Mouse (Mus musculus): Measurements from ENCODE around the gene Prmt2. TPM values are rescaled to one million over a fixed set of nuclear protein-coding genes. Genes with fewer than 3 reads are reported as not detected.

Gene Prmt2
- polyA plus RNA-seq, 1 experiment, result 52.4 TPM

DNA sequence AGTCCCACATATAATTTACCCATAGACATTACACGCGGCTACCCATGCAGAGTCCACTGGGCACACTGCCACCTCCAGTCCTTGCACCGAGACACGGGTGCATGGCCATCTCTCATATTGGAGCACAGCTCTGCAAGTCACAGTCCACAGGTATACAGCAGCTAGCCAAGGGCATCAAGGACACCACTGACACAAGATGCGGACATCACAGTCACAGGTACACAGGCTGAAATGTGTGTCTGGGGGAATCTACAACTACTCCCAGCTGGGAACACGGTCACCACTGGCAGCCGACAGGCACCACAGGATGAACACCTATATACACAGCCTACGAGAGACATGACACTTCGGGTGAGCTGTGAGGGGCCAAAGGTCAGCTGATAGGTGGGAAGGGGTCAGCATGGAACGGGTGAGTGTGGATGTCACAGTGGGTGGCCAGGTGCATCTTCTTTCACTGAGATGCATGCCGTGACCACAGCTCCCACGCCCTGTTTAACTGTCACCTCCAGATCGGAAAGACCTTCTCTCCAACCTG lies 30.3 kb downstream of the Prmt2 start:
- TF ChIP-seq MYOG (IDR thresholded peaks at IDR 0.05; ENCODE audit: control insufficient read depth in 1 of 3, insufficient read depth in 1 of 3, insufficient read length in 2 of 3, low read depth in 2 of 3) (no peak), USF1 (IDR thresholded peaks at IDR 0.05; ENCODE audit: low read depth) (no peak), POLR2A (IDR thresholded peaks at IDR 0.05; ENCODE audit: insufficient read length, low read depth) (no peak), SRF (IDR thresholded peaks at IDR 0.05; ENCODE audit: control insufficient read depth, insufficient read length, low read depth) (no peak), MAX (IDR thresholded peaks at IDR 0.05; ENCODE audit: low read depth) (no peak), TCF12 (IDR thresholded peaks at IDR 0.05; ENCODE audit: insufficient read depth, poor library complexity, severe bottlenecking) (no peak), TCF3 (IDR thresholded peaks at IDR 0.05; ENCODE audit: insufficient read length, low read depth) (no peak), E2F4 (IDR thresholded peaks at IDR 0.05; ENCODE audit: insufficient read depth) (no peak), CEBPB (IDR thresholded peaks at IDR 0.05; ENCODE audit: insufficient read depth, poor library complexity, severe bottlenecking) (no peak), POLR2AphosphoS2 (IDR thresholded peaks at IDR 0.05; ENCODE audit: insufficient read length, low read depth) (no peak), REST (IDR thresholded peaks at IDR 0.05; ENCODE audit: insufficient read depth, insufficient read length) (no peak), MYOD1 (IDR thresholded peaks at IDR 0.05; ENCODE audit: control insufficient read depth in 1 of 3, insufficient read length in 2 of 3, low read depth in 2 of 3) (no peak)
- H3K4me2 ChIP-seq (ENCODE audit: low read depth), result no peak overlapping the region
- H3K36me3 ChIP-seq (ENCODE audit: control insufficient read depth, insufficient read depth), result peaks cover 12% of the 10 kb centered on the region
- H3K27me3 ChIP-seq (ENCODE audit: control insufficient read depth, insufficient read depth, insufficient read length), result no peaks in the 10 kb centered on the region
- H3K4me3 ChIP-seq, result no peak overlapping the region
- no peaks in the 10 kb centered on the region for H3K79me2 ChIP-seq (ENCODE audit: control insufficient read depth, insufficient read depth)
- H3ac ChIP-seq (ENCODE audit: control insufficient read depth, insufficient read length), result no peak overlapping the region

DNA sequence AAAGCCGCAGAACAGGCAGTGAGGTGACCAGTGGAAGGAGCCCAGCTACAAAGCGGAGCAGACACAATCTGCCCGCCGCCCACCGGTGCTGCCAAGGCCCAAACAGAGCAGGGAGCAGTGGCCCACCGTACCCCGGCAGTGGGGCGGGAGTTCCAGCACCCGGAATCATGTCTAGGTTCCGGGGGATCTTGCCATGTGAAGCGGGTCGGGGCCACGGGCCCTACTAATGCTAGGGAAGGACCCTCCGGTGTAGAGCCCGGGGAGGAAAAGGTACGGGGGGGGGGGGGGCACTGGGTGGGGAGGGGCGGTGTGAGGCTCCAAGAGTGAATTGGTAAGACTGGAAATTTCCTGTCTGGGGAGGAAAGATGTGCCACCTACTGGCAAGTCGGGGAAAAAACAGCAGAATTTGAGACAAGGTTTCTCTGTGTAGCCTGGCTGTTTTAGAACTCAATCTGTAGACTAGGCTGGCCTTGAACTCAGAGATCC lies 33.8 kb downstream of the Prmt2 start:
- Histone ChIP-seq H3K4me3 (no peak overlapping the region), H3K27me3 (ENCODE audit: control insufficient read depth, insufficient read depth, insufficient read length) (no peaks in the 10 kb centered on the region), H3K4me2 (ENCODE audit: low read depth) (no peak overlapping the region), H3ac (ENCODE audit: control insufficient read depth, insufficient read length) (no peak overlapping the region), H3K36me3 (ENCODE audit: control insufficient read depth, insufficient read depth) (peaks cover 4% of the 10 kb centered on the region), H3K79me2 (ENCODE audit: control insufficient read depth, insufficient read depth) (no peaks in the 10 kb centered on the region)
- TF ChIP-seq MAX (IDR thresholded peaks at IDR 0.05; ENCODE audit: low read depth), result no peak
- no peak for TF ChIP-seq POLR2A (IDR thresholded peaks at IDR 0.05; ENCODE audit: insufficient read length, low read depth)
- no peak for TF ChIP-seq REST (IDR thresholded peaks at IDR 0.05; ENCODE audit: insufficient read depth, insufficient read length)
- TF ChIP-seq POLR2AphosphoS2 (IDR thresholded peaks at IDR 0.05; ENCODE audit: insufficient read length, low read depth), result no peak
- no peak for TF ChIP-seq CEBPB (IDR thresholded peaks at IDR 0.05; ENCODE audit: insufficient read depth, poor library complexity, severe bottlenecking)
- TF ChIP-seq TCF12 (IDR thresholded peaks at IDR 0.05; ENCODE audit: insufficient read depth, poor library complexity, severe bottlenecking), result no peak
- TF ChIP-seq E2F4 (IDR thresholded peaks at IDR 0.05; ENCODE audit: insufficient read depth), result no peak
- TF ChIP-seq MYOD1 (IDR thresholded peaks at IDR 0.05; ENCODE audit: control insufficient read depth in 1 of 3, insufficient read length in 2 of 3, low read depth in 2 of 3), result no peak
- TF ChIP-seq USF1 (IDR thresholded peaks at IDR 0.05; ENCODE audit: low read depth), result no peak
- no peak for TF ChIP-seq MYOG (IDR thresholded peaks at IDR 0.05; ENCODE audit: control insufficient read depth in 1 of 3, insufficient read depth in 1 of 3, insufficient read length in 2 of 3, low read depth in 2 of 3)
- no peak for TF ChIP-seq TCF3 (IDR thresholded peaks at IDR 0.05; ENCODE audit: insufficient read length, low read depth)
- TF ChIP-seq SRF (IDR thresholded peaks at IDR 0.05; ENCODE audit: control insufficient read depth, insufficient read length, low read depth), result no peak

DNA sequence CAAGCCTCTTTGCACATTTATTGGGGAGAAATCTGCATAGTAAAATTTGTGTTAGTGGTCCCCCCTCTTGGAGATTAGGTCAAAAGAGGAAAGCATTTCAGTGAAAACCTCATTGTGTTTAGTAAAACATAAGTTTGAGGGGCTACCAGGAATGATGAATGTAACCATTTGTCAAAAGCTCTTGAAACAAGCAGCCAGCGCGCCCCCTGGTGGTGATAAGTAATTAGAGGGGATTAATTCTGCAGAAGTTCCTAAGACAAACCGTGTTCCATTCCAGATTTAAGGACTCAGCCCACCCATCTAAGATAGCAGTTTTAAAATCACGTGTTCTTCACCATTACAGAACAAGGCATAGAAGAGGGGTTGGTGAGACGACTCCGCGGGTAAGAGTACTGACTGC lies 35.7 kb downstream of the Prmt2 start:
- Histone ChIP-seq H3K27me3 (ENCODE audit: control insufficient read depth, insufficient read depth, insufficient read length) (no peaks in the 10 kb centered on the region), H3K79me2 (ENCODE audit: control insufficient read depth, insufficient read depth) (no peaks in the 10 kb centered on the region), H3K36me3 (ENCODE audit: control insufficient read depth, insufficient read depth) (peaks cover 4% of the 10 kb centered on the region), H3ac (ENCODE audit: control insufficient read depth, insufficient read length) (no peak overlapping the region), H3K4me3 (no peak overlapping the region), H3K4me2 (ENCODE audit: low read depth) (no peak overlapping the region)
- TF ChIP-seq MYOG (IDR thresholded peaks at IDR 0.05; ENCODE audit: control insufficient read depth in 1 of 3, insufficient read depth in 1 of 3, insufficient read length in 2 of 3, low read depth in 2 of 3) (no peak), CEBPB (IDR thresholded peaks at IDR 0.05; ENCODE audit: insufficient read depth, poor library complexity, severe bottlenecking) (no peak), E2F4 (IDR thresholded peaks at IDR 0.05; ENCODE audit: insufficient read depth) (no peak), REST (IDR thresholded peaks at IDR 0.05; ENCODE audit: insufficient read depth, insufficient read length) (no peak), SRF (IDR thresholded peaks at IDR 0.05; ENCODE audit: control insufficient read depth, insufficient read length, low read depth) (no peak), TCF3 (IDR thresholded peaks at IDR 0.05; ENCODE audit: insufficient read length, low read depth) (no peak), MYOD1 (IDR thresholded peaks at IDR 0.05; ENCODE audit: control insufficient read depth in 1 of 3, insufficient read length in 2 of 3, low read depth in 2 of 3) (no peak), POLR2AphosphoS2 (IDR thresholded peaks at IDR 0.05; ENCODE audit: insufficient read length, low read depth) (no peak), TCF12 (IDR thresholded peaks at IDR 0.05; ENCODE audit: insufficient read depth, poor library complexity, severe bottlenecking) (no peak), USF1 (IDR thresholded peaks at IDR 0.05; ENCODE audit: low read depth) (no peak), MAX (IDR thresholded peaks at IDR 0.05; ENCODE audit: low read depth) (no peak)

DNA sequence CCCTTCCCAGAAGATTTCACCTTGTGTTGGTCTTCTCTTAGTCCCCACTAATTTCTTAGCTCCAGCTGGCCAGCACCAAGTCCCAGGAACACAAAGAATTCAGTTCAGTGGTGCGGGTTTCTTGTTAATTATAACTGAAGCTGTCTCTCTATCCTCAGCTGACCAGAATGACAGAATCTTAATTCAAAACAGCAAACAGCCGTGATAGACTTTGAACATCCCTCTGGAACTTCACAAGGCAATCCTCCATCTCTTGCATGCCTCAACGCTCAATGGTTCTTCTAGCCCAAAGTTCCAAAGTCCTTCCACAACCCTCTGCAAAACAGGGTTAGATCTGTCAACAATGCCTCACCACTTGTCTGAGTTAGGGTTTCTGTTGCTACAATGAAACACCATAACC lies 36.2 kb downstream of the Prmt2 start:
- Histone ChIP-seq H3ac (ENCODE audit: control insufficient read depth, insufficient read length) (no peak overlapping the region), H3K36me3 (ENCODE audit: control insufficient read depth, insufficient read depth) (peaks cover 3% of the 10 kb centered on the region), H3K79me2 (ENCODE audit: control insufficient read depth, insufficient read depth) (no peaks in the 10 kb centered on the region), H3K4me2 (ENCODE audit: low read depth) (no peak overlapping the region), H3K27me3 (ENCODE audit: control insufficient read depth, insufficient read depth, insufficient read length) (no peaks in the 10 kb centered on the region), H3K4me3 (no peak overlapping the region)
- TF ChIP-seq TCF3 (IDR thresholded peaks at IDR 0.05; ENCODE audit: insufficient read length, low read depth) (no peak), POLR2A (IDR thresholded peaks at IDR 0.05; ENCODE audit: insufficient read length, low read depth) (no peak), E2F4 (IDR thresholded peaks at IDR 0.05; ENCODE audit: insufficient read depth) (no peak), POLR2AphosphoS2 (IDR thresholded peaks at IDR 0.05; ENCODE audit: insufficient read length, low read depth) (no peak), MAX (IDR thresholded peaks at IDR 0.05; ENCODE audit: low read depth) (no peak), SRF (IDR thresholded peaks at IDR 0.05; ENCODE audit: control insufficient read depth, insufficient read length, low read depth) (no peak), REST (IDR thresholded peaks at IDR 0.05; ENCODE audit: insufficient read depth, insufficient read length) (no peak), CEBPB (IDR thresholded peaks at IDR 0.05; ENCODE audit: insufficient read depth, poor library complexity, severe bottlenecking) (no peak), USF1 (IDR thresholded peaks at IDR 0.05; ENCODE audit: low read depth) (no peak), TCF12 (IDR thresholded peaks at IDR 0.05; ENCODE audit: insufficient read depth, poor library complexity, severe bottlenecking) (no peak), MYOD1 (IDR thresholded peaks at IDR 0.05; ENCODE audit: control insufficient read depth in 1 of 3, insufficient read length in 2 of 3, low read depth in 2 of 3) (no peak), MYOG (IDR thresholded peaks at IDR 0.05; ENCODE audit: control insufficient read depth in 1 of 3, insufficient read depth in 1 of 3, insufficient read length in 2 of 3, low read depth in 2 of 3) (no peak)

All from myocyte (in vitro differentiated cells).